Mouse (Mus musculus) midbrain, embryonic 15.5 days (tissue): ENCODE results near the gene Mef2b. TPM values are rescaled to one million over a fixed set of nuclear protein-coding genes. Genes with fewer than 3 reads are reported as not detected.
"Not testable (repeated sequence)": the region's sequence is repeated elsewhere in the genome, so short reads cannot be mapped to it uniquely, and the experiment has no call there.

ENCODE experiments used
- ATAC-seq: fragments of 200-750 bp; cut with Nextera tagmentation; replicated peaks from 2 replicates; pipeline ENCODE4 v1.8.0; 2017; ENCODE audit warnings: moderate TSS enrichment
- H3K27ac ChIP-seq: fragments of 300-500 bp; sonication (generic); 2 replicates; pipeline ENCODE4 v1.5.1; 2015; ENCODE audit warnings: mild to moderate bottlenecking, inconsistent platforms
- H3K27me3 ChIP-seq: fragments of 300-500 bp; sonication (generic); replicated peaks from 2 replicates; pipeline ENCODE4 v1.6.1; 2015; ENCODE audit warnings: inconsistent platforms
- H3K36me3 ChIP-seq: fragments of 300-500 bp; sonication (generic); replicated peaks from 2 replicates; pipeline ENCODE4 v1.6.1; 2015; ENCODE audit warnings: inconsistent platforms
- H3K4me1 ChIP-seq: fragments of 300-500 bp; sonication (generic); 2 replicates; pipeline ENCODE4 v1.6.1; 2015; ENCODE audit warnings: inconsistent platforms
- H3K4me2 ChIP-seq: fragments of 300-500 bp; sonication (generic); 2 replicates; pipeline ENCODE4 v1.6.1; 2015; ENCODE audit warnings: inconsistent platforms, mild to moderate bottlenecking, moderate library complexity
- H3K4me3 ChIP-seq: fragments of 300-500 bp; sonication (generic); 2 replicates; pipeline ENCODE4 v1.5.1; 2015; ENCODE audit warnings: mild to moderate bottlenecking, inconsistent platforms
- H3K9ac ChIP-seq: fragments of 300-500 bp; sonication (generic); 2 replicates; pipeline ENCODE4 v1.6.1; 2015; ENCODE audit warnings: mild to moderate bottlenecking, inconsistent platforms
- H3K9me3 ChIP-seq: fragments of 300-500 bp; sonication (generic); 2 replicates; pipeline ENCODE4 v1.6.1; 2016; ENCODE audit warnings: inconsistent platforms
- WGBS: fragments of 180-500 bp; shearing (Covaris S2); methylation state at CpG from one replicate; pipeline ENCODE4 v1.1.7; 2015; ENCODE audit warnings: mixed read lengths; 5-methylcytosine and 5-hydroxymethylcytosine counted together
- microRNA-seq: library from miRNA; unstranded; fragments of <30 nt; microRNA quantifications from one replicate; pipeline ENCODE4, GENCODE M21; 2016
- polyA plus RNA-seq: library from polyadenylated mRNA; unstranded; fragments of >200 nt; fragmentation: Nextera tagmentation; extraction: Ambion mirVana; gene quantifications from 2 replicates; pipeline ENCODE4 v1.2.1, GENCODE M21; 2015

The Mef2b gene
- polyA plus RNA-seq, 1 experiment from 2014 or later, result 0.37 TPM

DNA sequence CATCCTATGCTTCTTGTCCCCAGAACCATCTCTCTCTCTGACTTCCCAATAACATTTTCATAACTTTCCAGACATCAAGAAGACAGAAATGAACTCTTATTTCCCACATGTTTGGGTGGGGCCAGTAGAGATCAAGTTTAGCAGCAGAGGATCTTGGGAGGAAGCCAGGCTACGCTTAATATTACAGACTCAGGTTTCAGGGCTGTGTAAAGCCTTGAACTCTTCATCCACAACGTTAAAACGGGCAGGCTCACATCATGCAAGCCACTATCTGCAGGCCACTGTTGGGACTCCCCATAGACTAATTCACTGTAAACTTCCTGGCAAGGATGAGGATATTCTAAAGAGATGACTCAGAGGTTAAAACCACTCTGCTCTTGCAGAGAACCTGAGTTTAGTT, 74.9 kb downstream of the Mef2b start:
- Histone ChIP-seq H3K9me3 (no peaks in the 10 kb centered on the region), H3K4me1 (peaks cover 23% of the 10 kb centered on the region), H3K4me3 (no peak overlapping the region), H3K27ac (no peak overlapping the region), H3K9ac (no peak overlapping the region), H3K27me3 (peaks cover 12% of the 10 kb centered on the region), H3K4me2 (no peak overlapping the region), H3K36me3 (no peaks in the 10 kb centered on the region)
- 75% methylated on average over 3 of the region's 3 CpGs for WGBS
- no peak for ATAC-seq

DNA sequence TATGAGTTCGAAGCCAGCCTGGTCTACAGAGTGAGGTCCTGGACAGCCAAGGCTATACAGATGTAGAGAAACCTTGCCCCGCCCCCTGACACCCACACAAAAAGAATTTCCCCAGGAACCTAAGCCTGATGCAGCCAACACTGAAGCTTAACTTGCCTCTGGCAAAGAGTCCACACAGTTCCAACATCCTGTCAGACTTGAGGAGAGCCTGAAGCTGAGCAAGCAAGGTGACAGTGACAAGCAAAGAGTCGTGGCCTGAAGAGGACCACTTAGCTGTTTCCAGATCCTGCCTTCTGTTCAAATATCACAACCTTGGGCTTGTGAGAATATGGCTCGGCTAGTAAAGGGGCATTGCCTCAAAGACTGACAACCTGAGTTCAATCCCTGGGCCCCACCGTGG, 75.6 kb downstream of the Mef2b start:
- no peak for ATAC-seq
- Histone ChIP-seq H3K9me3 (no peaks in the 10 kb centered on the region), H3K4me3 (no peak overlapping the region), H3K27ac (no peak overlapping the region), H3K9ac (no peak overlapping the region), H3K36me3 (no peaks in the 10 kb centered on the region), H3K27me3 (peaks cover 11% of the 10 kb centered on the region), H3K4me2 (no peak overlapping the region), H3K4me1 (peaks cover 22% of the 10 kb centered on the region)
- 78% methylated on average over 5 of the region's 5 CpGs for WGBS

DNA sequence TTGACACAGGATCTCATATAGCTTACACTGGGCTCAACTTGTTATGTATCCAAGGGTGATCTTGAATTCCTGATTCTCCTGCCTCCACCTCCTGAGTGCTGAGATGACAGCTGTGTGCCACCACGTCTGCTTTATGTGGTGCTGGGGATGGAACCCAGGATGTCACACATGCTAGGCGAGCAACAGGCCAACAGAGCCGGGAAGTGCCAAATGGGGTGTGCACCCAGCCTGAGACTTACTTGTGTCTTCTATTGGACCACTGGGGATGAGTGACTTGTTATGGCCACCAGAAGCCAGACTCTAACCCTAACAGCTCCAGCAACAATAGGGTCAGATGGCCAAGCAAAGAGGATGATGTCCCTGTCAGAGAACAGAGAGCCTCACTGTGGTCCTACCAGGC, 76.7 kb downstream of the Mef2b start:
- not testable (repeated sequence) for H3K9ac ChIP-seq, ATAC-seq, H3K4me2 ChIP-seq, H3K27me3 ChIP-seq, H3K4me3 ChIP-seq, H3K27ac ChIP-seq, H3K9me3 ChIP-seq, H3K36me3 ChIP-seq
- 71% methylated on average over 3 of the region's 3 CpGs for WGBS
- peaks cover 11% of the 10 kb centered on the region for H3K4me1 ChIP-seq

DNA sequence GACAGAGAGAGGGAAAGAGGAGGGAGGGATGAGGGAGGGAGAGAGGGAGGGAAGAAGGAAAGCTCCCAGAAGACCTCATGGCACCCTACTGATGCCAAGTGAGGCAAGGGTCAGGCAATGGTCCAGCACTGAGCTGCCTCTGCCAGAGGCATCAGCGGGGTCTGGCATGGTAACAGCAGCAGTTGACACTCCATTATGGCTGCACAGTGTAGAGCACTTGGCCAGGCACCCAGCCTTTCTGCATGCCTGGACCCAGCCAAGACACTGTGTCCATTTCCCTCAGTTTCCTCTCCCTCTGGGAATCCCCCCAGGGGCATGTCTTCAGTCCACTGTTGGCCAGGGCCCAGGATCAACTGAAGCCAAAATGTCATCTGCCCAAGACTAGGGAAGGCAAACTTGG, 77.1 kb downstream of the Mef2b start:
- Histone ChIP-seq H3K27ac (no peak overlapping the region), H3K9ac (no peak overlapping the region), H3K9me3 (no peaks in the 10 kb centered on the region), H3K4me1 (peaks cover 7% of the 10 kb centered on the region), H3K4me3 (no peak overlapping the region), H3K36me3 (peaks cover 4% of the 10 kb centered on the region; the same call in 1 of the 2 replicates), H3K4me2 (no peak overlapping the region), H3K27me3 (no peaks in the 10 kb centered on the region)
- ATAC-seq, result no peak
- 57% methylated on average over 1 of the region's 1 CpGs for WGBS

Small RNAs within 50 kb of the gene (microRNA-seq; reads per million reads assigned to microRNA genes)
- 3.1 reads per million, percentile 15 among the genes with 10 or more reads in this experiment for gene Mir7066

Other genes with a start within 250 kb of the Mef2b start
- 4.5 and 4.7 TPM in 2 replicates for gene Tssk6, start 237.5 kb upstream of the Mef2b start, polyA plus RNA-seq
- gene Ndufa13, start 237.2 kb upstream of the Mef2b start, polyA plus RNA-seq, result 171 and 172 TPM in 2 replicates
- 9.6 and 12.2 TPM in 2 replicates for gene Yjefn3, start 237.0 kb upstream of the Mef2b start, polyA plus RNA-seq
- gene Gatad2a, start 143.3 kb upstream of the Mef2b start, polyA plus RNA-seq, result 27.2 and 31.7 TPM in 2 replicates
- 87.5 and 87.8 TPM in 2 replicates for gene Mau2, start 97.0 kb upstream of the Mef2b start, polyA plus RNA-seq
- gene Sugp1, start 96.9 kb upstream of the Mef2b start, polyA plus RNA-seq, result 65.4 and 65.9 TPM in 2 replicates
- gene Tm6sf2, start 66.8 kb upstream of the Mef2b start, polyA plus RNA-seq, result 1.7 and 2.1 TPM in 2 replicates
- gene Hapln4, start 56.3 kb upstream of the Mef2b start, polyA plus RNA-seq, result 0.93 and 1.4 TPM in 2 replicates
- 186 and 193 TPM in 2 replicates for gene Ncan, start 18.8 kb upstream of the Mef2b start, polyA plus RNA-seq
- 36.7 and 39.1 TPM in 2 replicates for gene Nr2c2ap, start 8.4 kb upstream of the Mef2b start, polyA plus RNA-seq
- 13.4 and 14.2 TPM in 2 replicates for gene Rfxank, start 557 bp upstream of the Mef2b start, polyA plus RNA-seq
- 59.1 and 64.8 TPM in 2 replicates for gene Borcs8, start 212 bp upstream of the Mef2b start, polyA plus RNA-seq
- 60.9 and 62.0 TPM in 2 replicates for gene Tmem161a, start 32.6 kb downstream of the Mef2b start, polyA plus RNA-seq
- 8.7 and 10.9 TPM in 2 replicates for gene Slc25a42, start 72.6 kb downstream of the Mef2b start, polyA plus RNA-seq
- 102 and 109 TPM in 2 replicates for gene Sugp2, start 94.5 kb downstream of the Mef2b start, polyA plus RNA-seq
- 117 and 118 TPM in 2 replicates for gene Armc6, start 94.8 kb downstream of the Mef2b start, polyA plus RNA-seq
- gene Homer3, start 143.1 kb downstream of the Mef2b start, polyA plus RNA-seq, result 37.9 and 41.2 TPM in 2 replicates
- 44.5 and 48.0 TPM in 2 replicates for gene Ddx49, start 162.8 kb downstream of the Mef2b start, polyA plus RNA-seq
- 299 and 322 TPM in 2 replicates for gene Cope, start 162.8 kb downstream of the Mef2b start, polyA plus RNA-seq
- gene Cers1, start 176.1 kb downstream of the Mef2b start, polyA plus RNA-seq, result 38.2 and 40.1 TPM in 2 replicates
- 5.3 and 7.4 TPM in 2 replicates for gene Gdf1, start 190.1 kb downstream of the Mef2b start, polyA plus RNA-seq
- 15.1 and 16.0 TPM in 2 replicates for gene Upf1, start 213.6 kb downstream of the Mef2b start, polyA plus RNA-seq
- 0.50 and 0.57 TPM in 2 replicates for gene Comp, start 233.8 kb downstream of the Mef2b start, polyA plus RNA-seq